Mouse (Mus musculus): ENCODE measurements around the gene Ube2e1. TPM values are rescaled to one million over a fixed set of nuclear protein-coding genes. Genes with fewer than 3 reads are reported as not detected.
A peak's percentile ranks its signal among the peaks of the same experiment; 100 is the strongest.

The Ube2e1 gene
- polyA plus RNA-seq, 1 experiment from 2014 or later, result 205 TPM

- Histone ChIP-seq H3K36me3 (replicated peaks) (no peaks in the 10 kb centered on the region), H3K27ac (no peak overlapping the region), H3K27me3 (replicated peaks) (no peaks in the 10 kb centered on the region), H3K4me2 (no peak overlapping the region), H3K9ac (no peak overlapping the region), H3K4me1 (no peaks in the 10 kb centered on the region), H3K4me3 (no peak overlapping the region), H3K9me3 (no peaks in the 10 kb centered on the region)
- whole genome bisulfite sequencing, result 80% methylated on average over 3 of the region's 3 CpGs
- ATAC-seq (replicated peaks), result no peak
Observed at GRCm38 (mm10) chr14:18352934-18353333, 21.3 kb upstream of the Ube2e1 start.

GRCm38 (mm10) chr14:18350680-18351079 lies 19.0 kb upstream of the Ube2e1 start:
- 100% methylated on average over 1 of the region's 1 CpGs for WGBS
- no peak overlapping the region for H3K4me3 ChIP-seq
- 0 out of 2 replicates have a peak, but pooled peaks have one; percentile 17 for ATAC-seq (replicated peaks)

GRCm38 (mm10) chr14:18349871-18350270 lies 18.2 kb upstream of the Ube2e1 start:
- H3K4me3 ChIP-seq, result no peak overlapping the region
- ATAC-seq (replicated peaks), result no peak
- 63% methylated on average over 5 of the region's 5 CpGs for WGBS
- H3K27ac ChIP-seq, result no peak overlapping the region
- no peaks in the 10 kb centered on the region for H3K9me3 ChIP-seq
- no peak overlapping the region for H3K4me2 ChIP-seq
- H3K27me3 ChIP-seq (replicated peaks), result no peaks in the 10 kb centered on the region
- H3K4me1 ChIP-seq, result no peaks in the 10 kb centered on the region
- H3K36me3 ChIP-seq (replicated peaks), result no peaks in the 10 kb centered on the region
- no peak overlapping the region for H3K9ac ChIP-seq

More at GRCm38 (mm10) chr14:18350680-18351079, 19.0 kb upstream of the Ube2e1 start:
- Histone ChIP-seq H3K9me3 (no peaks in the 10 kb centered on the region), H3K27ac (no peak overlapping the region), H3K36me3 (replicated peaks) (no peaks in the 10 kb centered on the region), H3K9ac (no peak overlapping the region), H3K4me2 (no peak overlapping the region), H3K4me1 (no peaks in the 10 kb centered on the region), H3K27me3 (replicated peaks) (no peaks in the 10 kb centered on the region)

GRCm38 (mm10) chr14:18343589-18343988 lies 11.9 kb upstream of the Ube2e1 start:
- Histone ChIP-seq H3K4me2 (no peak overlapping the region), H3K9me3 (no peaks in the 10 kb centered on the region), H3K27ac (no peak overlapping the region), H3K4me1 (no peaks in the 10 kb centered on the region), H3K36me3 (replicated peaks) (no peaks in the 10 kb centered on the region), H3K9ac (no peak overlapping the region), H3K4me3 (no peak overlapping the region), H3K27me3 (replicated peaks) (no peaks in the 10 kb centered on the region)
- 79% methylated on average over 4 of the region's 4 CpGs for WGBS
- no peak for ATAC-seq (replicated peaks)

GRCm38 (mm10) chr14:18342749-18343148 lies 11.1 kb upstream of the Ube2e1 start:
- Histone ChIP-seq H3K36me3 (replicated peaks) (no peaks in the 10 kb centered on the region), H3K4me1 (no peaks in the 10 kb centered on the region), H3K9ac (no peak overlapping the region), H3K4me2 (no peak overlapping the region), H3K27me3 (replicated peaks) (no peaks in the 10 kb centered on the region), H3K9me3 (no peaks in the 10 kb centered on the region), H3K27ac (no peak overlapping the region), H3K4me3 (no peak overlapping the region)
- 89% methylated on average over 2 of the region's 2 CpGs for WGBS
- ATAC-seq (replicated peaks), result no peak

- H3K4me2 ChIP-seq, result no peak overlapping the region
- H3K9ac ChIP-seq, result no peak overlapping the region
- no peak overlapping the region for H3K4me3 ChIP-seq
- no peaks in the 10 kb centered on the region for H3K9me3 ChIP-seq
- H3K27me3 ChIP-seq (replicated peaks), result no peaks in the 10 kb centered on the region
- ATAC-seq (replicated peaks), result no peak
- H3K36me3 ChIP-seq (replicated peaks), result no peaks in the 10 kb centered on the region
- 86% methylated on average over 3 of the region's 3 CpGs for WGBS
- no peaks in the 10 kb centered on the region for H3K4me1 ChIP-seq
- no peak overlapping the region for H3K27ac ChIP-seq
Observed at GRCm38 (mm10) chr14:18341088-18341487, 9.4 kb upstream of the Ube2e1 start.

GRCm38 (mm10) chr14:18336106-18336505 lies 4.4 kb upstream of the Ube2e1 start:
- no peak overlapping the region for H3K4me3 ChIP-seq
- no peak overlapping the region for H3K9ac ChIP-seq
- no peak for ATAC-seq (replicated peaks)
- H3K36me3 ChIP-seq (replicated peaks), result no peaks in the 10 kb centered on the region
- H3K9me3 ChIP-seq, result no peaks in the 10 kb centered on the region
- no peaks in the 10 kb centered on the region for H3K27me3 ChIP-seq (replicated peaks)
- peaks cover 3% of the 10 kb centered on the region for H3K4me1 ChIP-seq
- H3K4me2 ChIP-seq, result no peak overlapping the region
- H3K27ac ChIP-seq, result no peak overlapping the region

GRCm38 (mm10) chr14:18330789-18331692 lies 618 bp downstream of the Ube2e1 start:
- ATAC-seq (replicated peaks), result peak; percentile 77
- no peaks in the 10 kb centered on the region for H3K27me3 ChIP-seq (replicated peaks)
- H3K4me2 ChIP-seq, result peak overlapping the region; percentile 63
- H3K9me3 ChIP-seq, result no peaks in the 10 kb centered on the region
- peak overlapping the region; percentile 92 for H3K4me3 ChIP-seq
- under 1% methylated on average over 66 of the region's 99 CpGs for WGBS
- H3K27ac ChIP-seq, result peak overlapping the region; percentile 89
- H3K9ac ChIP-seq, result peak overlapping the region; percentile 96
- no peaks in the 10 kb centered on the region for H3K36me3 ChIP-seq (replicated peaks)
- H3K4me1 ChIP-seq, result peaks cover 42% of the 10 kb centered on the region

GRCm38 (mm10) chr14:18326968-18327672 lies 4.5 kb downstream of the Ube2e1 start:
- Histone ChIP-seq H3K4me3 (peak overlapping the region; percentile 50), H3K9ac (peak overlapping the region; percentile 55), H3K27ac (peak overlapping the region; percentile 52), H3K9me3 (no peaks in the 10 kb centered on the region), H3K36me3 (replicated peaks) (no peaks in the 10 kb centered on the region), H3K27me3 (replicated peaks) (no peaks in the 10 kb centered on the region), H3K4me1 (peaks cover 48% of the 10 kb centered on the region), H3K4me2 (peak overlapping the region; percentile 86)
- ATAC-seq (replicated peaks), result peak; percentile 28
- 2% methylated on average over 34 of the region's 37 CpGs for WGBS

GRCm38 (mm10) chr14:18317457-18318411 lies 13.9 kb downstream of the Ube2e1 start:
- Histone ChIP-seq H3K27ac (no peak overlapping the region), H3K9ac (no peak overlapping the region), H3K27me3 (replicated peaks) (no peaks in the 10 kb centered on the region), H3K4me3 (no peak overlapping the region), H3K4me2 (no peak overlapping the region), H3K9me3 (no peaks in the 10 kb centered on the region), H3K36me3 (replicated peaks) (no peaks in the 10 kb centered on the region), H3K4me1 (no peaks in the 10 kb centered on the region)
- WGBS, result 85% methylated on average over 11 of the region's 11 CpGs
- ATAC-seq (replicated peaks), result no peak

- Histone ChIP-seq H3K9ac (no peak overlapping the region), H3K9me3 (no peaks in the 10 kb centered on the region), H3K4me2 (no peak overlapping the region), H3K36me3 (replicated peaks) (no peaks in the 10 kb centered on the region), H3K27ac (no peak overlapping the region), H3K4me3 (no peak overlapping the region), H3K27me3 (replicated peaks) (no peaks in the 10 kb centered on the region), H3K4me1 (peaks cover 7% of the 10 kb centered on the region; the same call in 1 of the 2 replicates)
- 91% methylated on average over 5 of the region's 5 CpGs for WGBS
- ATAC-seq (replicated peaks), result no peak
Observed at GRCm38 (mm10) chr14:18304165-18304564, 27.5 kb downstream of the Ube2e1 start.

GRCm38 (mm10) chr14:18303262-18303661 lies 28.4 kb downstream of the Ube2e1 start:
- WGBS, result 81% methylated on average over 4 of the region's 4 CpGs
- H3K36me3 ChIP-seq (replicated peaks), result no peaks in the 10 kb centered on the region
- no peak overlapping the region for H3K4me3 ChIP-seq
- H3K27me3 ChIP-seq (replicated peaks), result no peaks in the 10 kb centered on the region
- H3K4me1 ChIP-seq, result peaks cover 7% of the 10 kb centered on the region; the same call in 1 of the 2 replicates
- no peak overlapping the region for H3K4me2 ChIP-seq
- ATAC-seq (replicated peaks), result peak; percentile 26; the same call in 1 of the 2 replicates
- H3K9ac ChIP-seq, result no peak overlapping the region
- H3K27ac ChIP-seq, result no peak overlapping the region
- no peaks in the 10 kb centered on the region for H3K9me3 ChIP-seq
